Mouse (Mus musculus) monocyte, adult 2 months (primary cell): ENCODE results near the gene Slc9a3.

Experiments used
- DNase-seq, 2 experiments: peaks; one replicate each; pipeline ENCODE4 v3.0.0; 2022; ENCODE audit warnings: low spot score in 2 of 2, low read depth in 1 of 2

Slc9a3 gene

DNA sequence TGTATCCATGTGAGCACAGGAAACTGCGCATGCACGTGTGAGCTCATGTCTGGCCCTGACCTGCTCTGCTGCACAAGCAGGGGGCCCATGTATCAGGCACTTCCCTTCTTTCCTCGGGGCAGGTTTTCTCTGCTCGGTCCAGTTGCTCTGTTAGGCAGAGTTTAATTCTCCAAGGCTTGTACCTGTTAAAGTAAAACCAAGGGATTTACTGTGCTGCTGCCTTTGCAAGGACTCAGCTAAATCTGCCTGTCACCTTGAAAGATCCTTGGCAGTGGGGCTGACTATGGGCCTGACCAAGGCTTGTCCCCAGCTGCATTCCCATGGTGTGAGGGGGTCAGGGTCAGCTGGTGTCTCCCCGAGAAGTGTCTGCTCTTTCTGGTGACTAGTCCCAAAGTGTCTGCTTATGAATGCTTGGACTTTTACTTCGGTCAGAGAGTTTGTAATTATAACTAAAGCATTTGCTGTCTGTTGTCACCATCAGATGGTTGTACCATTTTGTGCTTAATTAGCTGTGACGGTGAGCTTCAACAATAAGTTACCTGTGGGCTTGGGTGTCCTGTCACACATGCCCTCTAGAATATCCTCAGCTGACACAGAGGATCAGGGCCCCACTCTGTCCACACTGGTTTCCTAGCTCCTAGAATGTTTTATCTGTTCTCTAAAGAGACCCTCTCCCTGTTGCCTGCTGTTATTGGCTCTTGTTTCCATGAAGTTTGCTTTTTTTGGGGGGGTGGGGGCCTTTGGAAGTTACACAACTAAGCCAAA lies 23.0 kb downstream of the Slc9a3 start:
- DNase-seq: no peak

DNA sequence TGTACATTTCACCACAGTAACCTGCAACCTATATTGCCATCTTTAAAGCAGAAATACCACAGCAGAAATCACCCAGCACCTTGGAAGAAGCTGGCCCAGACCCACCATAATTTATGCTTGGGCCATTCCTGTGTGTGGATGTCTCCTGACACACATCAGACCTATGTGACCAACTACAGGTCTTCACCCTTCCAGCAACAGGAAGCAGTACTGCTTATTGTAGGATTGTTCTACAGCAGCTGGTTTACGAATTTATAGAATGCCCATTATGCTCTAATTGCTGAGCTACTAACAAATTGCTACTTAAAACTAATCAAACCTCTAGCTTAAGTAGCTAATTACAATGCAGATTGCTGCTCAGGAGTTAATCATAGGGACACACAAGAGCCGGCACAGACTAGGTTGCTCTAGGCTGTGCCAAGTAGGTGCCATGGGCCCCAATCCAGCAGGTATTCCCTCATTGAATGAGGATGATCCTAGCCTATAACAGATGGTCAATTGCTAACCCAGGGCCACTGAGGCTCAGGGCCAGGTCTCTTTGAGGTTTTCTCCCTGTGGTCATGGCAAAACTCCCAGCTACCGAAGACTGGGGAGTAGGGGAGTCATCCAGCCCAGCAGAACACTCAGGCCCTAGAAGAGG lies 24.8 kb downstream of the Slc9a3 start:
- DNase-seq: no peak

DNA sequence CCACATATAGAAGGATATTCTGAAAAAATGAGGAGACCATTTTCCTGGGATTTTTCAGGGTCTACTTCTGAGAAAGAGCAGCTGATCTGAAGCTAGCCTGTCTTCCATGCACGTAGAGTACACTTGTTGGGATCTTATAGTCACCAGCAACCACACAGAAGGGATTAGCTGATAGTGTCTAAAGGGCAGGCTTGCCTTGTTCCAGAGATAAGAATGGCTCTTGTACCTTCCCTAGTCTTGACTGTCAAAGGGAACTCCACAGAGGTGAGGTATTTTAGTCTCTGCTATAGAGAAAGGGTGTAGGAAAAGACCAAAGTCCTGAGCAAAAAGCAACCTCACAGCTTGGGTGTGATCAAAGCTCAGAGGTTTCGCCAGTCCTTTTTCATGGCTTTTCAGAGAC lies 26.1 kb downstream of the Slc9a3 start:
- no peak for DNase-seq

DNA sequence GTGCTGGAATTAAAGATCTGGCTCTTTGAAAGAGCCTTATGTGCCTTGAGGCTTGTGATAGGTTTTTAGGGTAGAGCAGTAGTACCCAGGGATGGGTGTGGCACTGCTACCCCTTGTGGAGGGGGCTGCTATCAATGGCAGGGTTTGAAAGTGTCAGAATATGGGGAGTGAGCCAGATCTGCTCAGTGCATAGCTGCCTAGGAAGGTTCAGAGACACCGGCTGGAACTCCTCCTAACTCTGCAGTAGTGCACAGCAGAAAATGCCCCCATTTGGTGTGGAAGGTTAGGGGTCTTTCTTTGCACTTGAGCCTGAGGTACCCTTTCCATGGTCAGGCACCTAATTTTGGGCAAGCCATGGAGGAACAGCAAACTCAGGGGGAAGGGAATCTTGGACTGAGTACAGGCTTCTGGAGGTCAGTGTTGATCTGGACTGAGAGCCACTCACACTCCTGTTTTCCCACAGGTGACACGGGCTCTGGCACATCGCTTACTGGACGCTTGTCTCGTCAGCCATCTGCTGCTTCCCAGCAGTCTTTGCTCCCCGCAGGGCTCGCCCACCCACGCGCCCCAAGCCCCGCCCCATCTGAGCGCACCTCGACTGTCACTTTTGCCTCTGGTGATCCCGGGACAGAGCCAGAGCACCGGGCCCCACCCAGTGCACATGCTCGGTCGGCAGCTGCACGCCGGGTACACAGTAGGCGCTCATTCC lies 45.2 kb downstream of the Slc9a3 start:
- DNase-seq: no peak

DNA sequence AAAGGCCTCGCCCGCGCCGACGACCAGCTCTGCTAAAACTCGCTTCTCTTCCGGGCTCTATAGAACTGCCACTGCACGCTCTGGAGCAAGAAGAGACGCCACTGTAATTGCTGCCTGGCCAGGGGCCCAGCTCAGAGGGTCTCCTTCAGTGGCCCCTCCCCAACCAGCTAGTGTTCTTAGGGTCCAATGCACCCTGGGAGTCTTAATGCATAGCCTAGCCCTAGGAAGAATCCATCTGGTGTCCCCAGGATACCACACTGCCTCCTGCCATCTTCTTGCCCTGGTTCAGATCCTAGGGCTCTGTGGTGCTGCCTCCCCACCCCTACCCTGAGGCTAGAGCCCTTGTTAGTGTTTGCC lies 45.8 kb downstream of the Slc9a3 start:
- no peak for DNase-seq

DNA sequence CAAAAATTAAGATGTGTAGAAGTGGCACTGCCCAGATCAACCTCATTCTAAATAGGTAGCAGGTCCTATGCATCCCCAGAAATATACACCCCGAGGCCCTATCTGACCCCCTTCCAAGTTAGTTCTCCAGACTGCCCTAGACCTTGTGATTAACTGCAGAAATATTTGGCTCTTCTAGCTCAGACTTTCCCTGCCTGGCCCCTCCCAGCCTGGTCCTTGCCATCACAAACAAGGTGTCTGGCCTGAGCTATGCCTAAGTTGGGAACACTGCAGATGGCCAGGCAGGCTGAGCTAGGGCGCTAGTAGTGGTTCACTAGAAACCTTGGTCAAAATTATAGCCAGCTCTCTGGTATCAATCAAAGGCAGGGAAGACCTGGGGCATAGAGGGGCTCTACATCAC lies 46.2 kb downstream of the Slc9a3 start:
- no peak for DNase-seq

DNA sequence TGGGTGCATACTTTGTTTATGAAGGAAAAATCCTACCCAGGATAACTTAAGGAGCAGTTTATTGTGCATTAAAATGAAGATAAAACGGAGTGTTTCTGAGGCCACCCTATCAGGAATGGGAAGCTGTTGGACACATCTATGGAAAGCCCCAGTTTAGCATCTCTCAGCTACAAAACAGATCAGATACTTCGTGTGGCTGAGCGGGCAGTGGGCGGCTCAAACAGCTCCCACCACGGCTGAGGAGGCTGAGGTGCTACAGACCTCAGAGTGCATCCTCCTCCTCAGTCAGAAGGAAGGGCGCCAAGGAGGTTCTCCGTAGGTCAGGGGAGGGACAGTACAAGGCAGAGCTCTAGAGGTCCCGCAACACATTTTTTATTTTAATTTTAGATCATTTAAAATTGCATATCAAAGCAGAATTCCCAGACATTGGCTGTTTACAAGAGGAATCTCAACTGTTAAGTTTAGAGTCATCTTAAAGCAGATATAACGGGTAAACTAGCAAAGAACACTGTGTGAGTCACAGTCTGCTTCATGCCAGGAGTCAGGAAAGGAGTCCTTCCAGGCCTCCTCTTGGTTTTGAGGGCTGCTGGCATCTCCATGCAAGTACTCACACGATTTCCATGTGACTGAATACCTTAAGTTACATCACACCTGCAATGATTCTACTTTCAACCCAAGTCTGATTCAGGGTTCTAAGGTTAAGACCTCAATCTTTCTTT lies 48.3 kb downstream of the Slc9a3 start:
- no peak for DNase-seq

DNA sequence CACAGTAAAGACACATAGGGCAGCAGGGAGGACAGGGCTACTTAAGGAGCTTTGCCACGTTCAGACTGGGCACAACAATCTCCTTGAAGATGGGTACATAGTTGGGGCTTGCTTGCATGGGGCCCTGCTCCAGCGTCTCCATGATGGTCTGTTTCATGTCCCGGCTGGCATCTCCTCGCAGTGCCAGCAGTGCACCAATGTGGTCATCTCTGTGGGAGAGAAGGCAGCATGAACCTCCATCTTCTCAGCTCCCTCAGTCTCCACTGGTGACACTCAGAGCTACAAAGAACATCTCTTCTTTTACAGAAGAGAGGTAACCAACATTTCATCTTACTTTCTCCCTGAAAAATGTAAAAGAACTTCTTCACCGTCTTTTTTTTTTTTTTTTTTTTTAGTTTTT lies 50.8 kb downstream of the Slc9a3 start:
- no peak for DNase-seq

DNA sequence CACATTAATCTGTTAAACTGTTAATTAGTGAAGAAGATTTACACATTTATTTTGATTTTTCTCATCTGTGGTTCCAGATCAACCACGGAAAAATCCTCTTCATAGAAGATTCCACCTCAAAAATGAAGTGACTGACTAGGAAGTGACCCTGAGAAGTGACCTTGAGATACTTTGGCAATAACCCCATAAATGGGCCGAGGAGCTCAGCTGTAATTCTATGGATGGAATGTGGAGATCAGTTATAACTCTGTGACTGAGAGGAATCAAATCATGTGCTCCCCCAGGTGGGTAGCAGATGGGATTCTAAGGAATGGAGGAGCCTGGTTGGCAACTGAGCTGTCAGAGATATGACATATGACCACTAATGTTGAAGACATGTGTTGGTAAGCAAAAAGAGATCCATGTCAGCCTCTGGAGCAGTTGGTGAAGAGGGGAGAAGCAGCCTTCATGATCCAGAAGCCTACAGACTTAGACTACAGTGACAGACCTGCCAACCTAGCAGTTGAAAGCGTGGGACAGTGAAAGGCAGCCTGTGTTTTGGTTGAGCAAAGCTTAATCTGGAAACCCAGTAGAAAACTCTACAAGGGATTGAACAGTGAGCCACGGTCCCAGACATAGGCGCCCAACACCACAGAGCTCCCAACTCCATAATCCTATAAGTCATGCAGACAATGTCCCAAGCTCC lies 61.9 kb downstream of the Slc9a3 start:
- DNase-seq: no peak

DNA sequence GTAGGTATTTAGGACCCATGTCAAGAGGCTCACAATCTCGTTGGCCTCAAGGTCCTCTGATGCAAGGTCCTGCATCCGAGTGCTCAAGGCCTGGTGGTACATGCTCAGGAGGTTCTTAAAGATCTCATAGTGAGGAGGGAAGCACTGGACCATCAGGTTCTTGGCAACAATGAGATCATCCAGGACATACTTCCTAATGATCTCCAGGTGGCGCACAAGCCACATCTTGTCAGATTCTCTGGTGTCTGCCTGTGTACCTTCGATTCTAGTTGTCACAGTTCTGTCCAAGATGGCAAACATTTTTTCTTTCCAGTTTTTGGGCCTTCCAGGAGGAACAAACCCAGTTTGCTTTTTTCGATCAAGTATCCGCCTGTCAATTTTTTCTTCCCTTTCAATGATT lies 71.4 kb downstream of the Slc9a3 start:
- no peak for DNase-seq

DNA sequence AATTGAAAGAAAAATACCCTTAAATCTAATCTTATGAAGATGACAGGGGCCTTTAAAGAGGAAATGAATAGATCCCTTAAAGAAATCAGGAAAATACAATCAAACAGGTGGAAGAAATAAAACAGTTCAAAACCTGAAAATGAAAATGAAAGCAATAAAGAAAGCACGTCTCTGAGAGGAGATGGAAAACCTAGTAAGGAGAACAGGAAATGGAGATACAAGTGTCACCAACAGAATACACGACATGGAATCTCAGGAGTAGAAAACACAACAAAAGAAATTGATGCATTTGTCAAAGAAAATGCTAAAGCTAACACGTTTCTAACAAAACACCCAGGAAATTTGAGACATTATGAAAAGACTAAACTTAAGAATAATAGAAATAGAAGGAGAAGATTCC lies 75.2 kb downstream of the Slc9a3 start:
- no peak for DNase-seq

DNA sequence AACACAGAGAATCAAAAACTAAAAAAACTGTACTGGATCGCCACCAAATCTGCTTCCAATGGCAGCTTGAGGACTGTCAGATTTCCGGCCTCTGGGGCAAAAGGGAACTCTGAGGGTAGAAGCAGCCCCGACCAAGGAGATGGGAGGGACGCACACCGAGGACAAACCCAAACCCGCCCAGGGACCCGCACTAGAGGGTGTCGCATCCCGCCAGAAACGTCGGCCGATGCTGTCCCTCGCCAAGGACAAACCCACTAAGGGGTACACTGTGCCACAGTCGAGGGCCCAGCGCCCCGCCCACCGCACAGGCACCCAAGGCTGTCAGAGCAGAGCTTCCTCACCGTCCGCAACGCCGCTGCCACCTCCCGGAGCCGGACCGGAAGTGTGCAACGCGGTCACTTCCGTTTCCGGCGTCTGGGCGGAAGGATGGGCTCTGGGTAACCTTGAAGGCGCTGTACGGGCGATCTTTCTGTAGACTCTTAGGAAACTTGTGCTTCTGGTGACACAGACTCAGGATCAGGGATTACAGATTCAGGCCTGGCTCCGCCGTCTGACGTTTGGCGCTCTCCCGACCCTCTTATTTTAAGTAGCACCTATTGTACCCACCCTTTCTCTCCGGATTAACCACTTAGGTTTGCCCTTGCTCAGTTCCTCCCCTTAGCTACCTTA lies 87.2 kb downstream of the Slc9a3 start, which contains the start of gene Exoc3:
Exoc3 (minus strand) TSS at position 416 of the 669 bp plus-strand sequence.
- DNase-seq: peak; percentile 79 to 87

DNA sequence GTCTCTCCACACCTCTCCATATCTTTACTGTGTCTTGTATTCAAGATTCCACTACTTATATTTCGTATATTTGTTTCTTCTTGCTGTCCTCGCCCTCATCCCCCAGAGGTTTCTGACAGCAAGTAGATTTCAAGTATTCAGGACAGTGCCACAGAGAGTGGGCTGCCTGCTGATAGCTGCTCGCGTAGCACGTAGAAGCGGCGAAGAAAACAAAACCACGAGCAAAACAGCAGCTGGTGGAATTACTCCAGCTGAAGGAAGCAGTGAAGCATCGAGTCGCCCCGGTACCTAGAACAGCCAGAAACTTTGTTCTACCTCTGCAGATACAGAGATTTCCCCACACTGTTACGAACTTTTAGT lies 87.7 kb downstream of the Slc9a3 start:
- no peak for DNase-seq

DNA sequence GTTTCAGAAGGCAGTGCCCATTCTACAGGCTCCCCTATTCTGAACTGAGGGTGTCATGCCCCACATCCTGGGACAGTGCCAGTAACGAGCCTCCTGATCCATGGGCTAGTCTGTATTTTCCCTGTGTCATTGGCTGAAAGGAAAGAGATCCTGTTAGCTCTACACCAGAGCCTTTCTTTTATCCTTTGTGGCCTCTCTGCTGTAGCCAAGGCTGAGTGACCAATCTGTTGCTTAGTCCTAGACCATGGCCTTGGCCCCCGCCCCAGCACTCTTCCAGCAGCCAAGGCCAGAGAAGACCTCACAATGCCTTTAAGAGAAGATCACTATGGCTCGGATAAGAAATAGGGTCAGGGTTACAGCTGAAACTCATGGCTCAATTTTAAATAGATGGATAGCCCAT lies 97.2 kb downstream of the Slc9a3 start:
- no peak for DNase-seq
